Mouse (Mus musculus) adrenal gland, adult 10 weeks (tissue): Measurements from ENCODE around the gene Ccdc71. TPM values are rescaled to one million over a fixed set of nuclear protein-coding genes. Genes with fewer than 3 reads are reported as not detected.

ENCODE experiments used
- polyA plus RNA-seq: library from polyadenylated mRNA; stranded (reverse); fragments of 350-450 nt; fragmentation: Illumina TruSeq; extraction: RNeasy Lipid Tissue Mini Kit (QIAGEN cat#74804); gene quantifications from one replicate; pipeline ENCODE4 v1.2.3, GENCODE M21; 2014; ENCODE audit warnings: low read depth, low replicate concordance

The Ccdc71 gene
- 6.2 TPM for polyA plus RNA-seq

DNA sequence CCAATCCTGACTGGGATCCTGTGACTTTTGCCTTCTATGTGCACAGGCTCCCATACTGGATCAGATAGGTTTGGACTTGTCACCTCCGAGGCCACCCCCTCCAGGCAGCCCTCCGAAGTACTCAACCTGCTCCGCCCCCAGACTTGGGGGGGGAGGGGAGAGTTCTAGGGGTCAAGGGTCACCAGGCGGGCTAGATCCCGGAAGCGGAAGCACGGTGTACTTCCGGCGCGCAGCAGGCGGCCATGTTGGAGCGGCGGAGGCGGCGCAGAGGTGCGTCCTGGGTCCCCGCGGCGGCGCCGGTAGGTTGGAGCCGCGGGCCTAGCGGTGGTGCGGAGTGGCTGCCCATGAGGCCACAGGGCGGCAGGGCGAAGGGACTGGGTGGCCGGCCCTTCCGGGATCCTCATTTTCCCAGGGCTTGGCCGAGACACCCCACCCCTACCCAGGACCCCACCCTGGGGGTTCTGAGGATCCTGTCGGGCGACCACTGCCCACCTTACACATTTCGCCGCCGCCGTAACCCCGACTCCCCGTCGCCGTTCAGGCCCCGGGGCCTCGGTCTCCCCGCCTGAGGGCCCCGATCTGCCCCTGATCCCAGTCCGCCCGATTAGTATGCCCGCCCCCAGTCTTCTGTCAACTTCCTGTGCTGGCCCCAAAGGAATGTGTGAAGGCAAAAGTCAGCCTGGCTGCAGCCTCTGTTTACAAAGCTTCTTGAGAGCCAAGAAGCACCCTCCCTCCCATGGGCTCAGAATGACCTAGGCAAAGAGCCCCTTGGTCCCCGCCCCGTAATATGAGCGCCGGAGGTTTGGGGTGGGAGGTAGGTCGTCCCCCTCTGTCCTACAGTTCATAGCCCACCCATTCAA lies at the start of gene Ccdc71:
Gene Ccdc71, plus strand, starts transcription at position 209 of the 860 bp plus-strand sequence.

DNA sequence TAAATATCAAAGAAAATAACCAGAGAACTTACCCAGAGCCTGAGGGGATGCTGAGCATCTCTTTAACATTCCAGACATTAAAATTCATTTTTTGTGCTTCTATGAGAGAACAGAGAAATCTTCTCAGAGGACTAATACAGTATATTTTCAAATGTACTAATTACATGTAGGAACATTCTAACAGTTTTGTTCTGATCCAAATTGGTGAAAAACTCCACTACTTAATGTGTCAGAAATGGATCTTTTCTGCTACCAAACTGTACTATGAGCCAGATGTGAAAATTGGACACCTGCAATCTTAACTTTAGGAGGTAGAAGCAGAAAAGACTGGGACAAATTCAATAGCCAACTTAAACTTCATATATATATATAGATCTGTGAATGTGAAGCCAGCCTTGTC lies 31.9 kb upstream of the Ccdc71 start, which contains the start of gene Ccdc36:
Gene Ccdc36, minus strand, starts transcription at position 101 of the 400 bp plus-strand sequence.

DNA sequence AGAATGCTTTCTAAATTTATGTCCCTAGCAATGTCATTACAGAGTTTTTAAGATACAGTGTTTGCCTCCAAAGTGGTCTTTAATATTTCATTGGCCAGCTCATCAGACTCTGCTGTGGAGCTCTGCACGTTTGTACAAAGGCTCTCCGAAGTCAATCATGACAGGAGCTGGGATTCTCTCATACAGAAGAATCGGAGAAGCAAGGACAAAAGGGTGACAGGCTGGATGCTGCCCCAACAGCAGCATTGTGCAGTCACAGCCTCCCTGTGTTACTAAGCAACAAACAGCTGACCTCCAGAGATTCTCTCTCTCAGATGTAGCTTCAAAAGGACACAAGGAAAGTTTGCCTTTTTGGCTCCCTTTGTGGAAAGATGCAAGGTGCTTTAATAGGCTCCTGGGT lies 24.1 kb upstream of the Ccdc71 start, which contains the start of gene BC048562:
Gene BC048562, plus strand, starts transcription at position 301 of the 400 bp plus-strand sequence.

DNA sequence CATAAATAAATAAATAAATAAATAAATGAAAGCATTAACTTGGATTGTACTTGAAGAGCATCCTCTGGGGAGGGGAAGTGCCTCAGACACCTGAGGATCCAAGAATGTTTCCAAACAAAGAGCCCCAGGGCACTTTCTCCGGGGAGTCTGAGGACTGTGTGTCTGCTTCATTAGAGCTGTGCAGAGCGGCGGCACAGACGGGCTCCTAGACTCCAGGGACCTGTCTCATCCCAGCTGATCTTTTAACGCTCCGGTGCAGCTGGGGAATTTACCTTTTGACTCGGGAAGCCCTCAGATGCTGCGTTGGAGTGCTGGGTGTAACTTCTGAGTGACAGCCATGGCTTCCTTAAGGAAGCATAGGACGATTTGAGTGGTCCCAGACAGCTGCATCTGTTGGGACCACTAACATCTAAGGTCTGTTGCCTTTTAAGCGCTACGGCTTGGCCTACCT lies 879 bp downstream of the Ccdc71 start, which contains the start of gene Klhdc8b:
Gene Klhdc8b, minus strand, starts transcription at position 401 of the 451 bp plus-strand sequence.

DNA sequence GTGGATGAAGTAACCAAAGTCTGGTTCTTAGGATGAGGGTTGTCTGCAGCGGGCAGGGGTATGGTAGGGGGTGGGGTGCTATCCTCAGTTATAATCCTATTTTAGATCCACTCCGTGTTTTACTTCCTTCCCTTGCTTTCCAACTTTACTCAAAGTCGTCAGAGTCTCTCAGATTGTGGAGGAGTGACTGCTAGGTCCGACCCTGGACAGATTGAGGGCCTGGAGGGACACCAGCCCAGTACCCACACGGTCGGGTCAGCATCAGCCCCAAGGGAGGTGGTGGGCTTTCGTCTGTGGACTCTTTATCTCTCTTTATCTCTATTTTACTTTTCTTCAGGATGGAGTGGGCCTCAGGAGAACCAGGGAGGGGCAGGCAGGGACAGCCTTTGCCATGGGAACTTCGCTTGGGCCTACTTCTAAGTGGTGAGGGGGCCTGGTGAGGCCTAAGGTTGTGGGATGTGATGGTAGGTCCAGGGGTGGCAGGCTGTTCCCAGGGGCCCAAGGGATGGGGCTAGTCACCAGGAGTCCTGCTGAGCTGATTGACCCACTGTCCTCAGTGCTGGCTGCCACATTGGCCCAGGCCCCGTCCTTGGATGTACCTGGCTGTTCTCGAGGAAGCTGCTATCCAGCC lies 19.5 kb downstream of the Ccdc71 start, which contains the start of gene Lamb2:
Gene Lamb2, plus strand, starts transcription at position 16 of the 631 bp plus-strand sequence.

DNA sequence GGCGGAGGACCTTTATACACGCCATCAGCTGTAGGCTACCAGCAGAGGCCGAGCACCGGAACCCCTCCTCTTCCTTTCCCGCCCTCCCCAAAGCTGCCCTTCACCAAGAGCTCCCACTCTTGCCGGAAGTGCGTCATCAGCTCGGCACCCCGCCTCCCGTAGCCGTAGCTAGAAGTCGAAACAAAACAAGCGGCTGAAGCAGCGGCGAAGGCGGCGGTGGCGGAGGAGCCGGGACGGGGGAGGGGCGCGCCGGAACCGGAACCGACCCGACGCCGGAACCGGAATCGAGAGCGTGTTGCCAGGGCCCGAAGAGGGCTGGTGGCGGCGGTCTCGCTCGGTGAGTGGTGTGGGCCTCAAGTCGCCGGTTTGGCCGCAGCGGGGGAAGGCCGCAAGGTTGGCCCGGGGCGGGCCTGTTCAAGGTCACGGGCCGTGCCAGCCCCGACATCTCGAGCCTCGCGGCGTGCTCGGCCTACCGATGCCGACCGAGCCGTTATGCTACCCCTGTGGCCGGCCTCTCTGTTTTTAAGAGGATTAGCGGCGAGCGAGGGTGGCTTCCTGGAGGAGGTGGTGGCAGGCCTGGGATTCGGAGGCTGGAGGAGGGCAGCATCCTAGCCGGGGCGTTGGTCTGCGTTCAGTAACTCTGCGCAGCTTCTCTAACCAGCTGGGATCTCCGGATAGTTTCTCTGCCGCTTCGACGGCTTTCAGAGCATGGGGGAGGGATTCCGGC lies 30.4 kb downstream of the Ccdc71 start, which contains the start of gene Usp19:
Gene Usp19, plus strand, starts transcription at position 44 of the 727 bp plus-strand sequence.

DNA sequence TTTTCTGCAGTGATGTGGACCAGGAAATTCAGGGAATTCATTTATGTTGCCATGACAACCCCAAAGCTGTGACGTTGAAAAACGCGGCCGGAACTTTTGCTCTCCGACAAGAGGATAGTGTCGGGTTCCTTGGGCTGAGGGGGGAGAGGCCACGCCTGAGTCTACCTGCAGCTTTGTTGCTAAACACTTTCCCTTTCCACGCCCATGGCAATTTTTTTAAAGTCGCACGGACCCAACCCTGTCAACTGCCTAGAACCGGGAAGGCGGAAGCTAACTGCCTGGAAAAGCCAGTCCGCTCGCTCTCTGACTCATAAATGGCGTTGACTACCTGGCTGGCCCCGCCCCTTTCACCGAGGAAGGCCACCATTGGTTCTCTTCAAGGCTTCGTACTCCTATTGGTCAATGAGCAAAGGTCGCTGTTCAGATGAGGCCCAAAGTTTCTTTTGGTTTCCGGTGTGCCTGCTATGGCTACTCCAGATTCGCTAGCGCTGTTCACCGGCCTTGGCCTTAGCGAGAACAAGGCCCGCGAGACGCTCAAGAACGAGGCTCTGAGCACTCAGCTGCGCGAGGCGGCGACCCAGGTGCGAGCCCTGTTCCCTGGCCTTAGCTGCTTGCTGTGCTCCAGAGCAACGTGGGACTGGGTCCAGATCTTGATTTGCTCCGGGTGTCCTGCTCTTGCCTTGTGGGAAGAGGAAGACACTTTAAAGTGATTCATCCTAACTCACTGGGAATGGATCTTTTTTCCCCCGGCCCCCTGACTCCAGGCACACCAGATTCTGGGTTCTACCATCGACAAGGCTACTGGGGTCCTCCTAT lies 47.5 kb downstream of the Ccdc71 start, which contains the start of gene Qars:
Gene Qars, plus strand, starts transcription at position 88 of the 816 bp plus-strand sequence.

Other genes with a start within 250 kb of the Ccdc71 start
- 56.8 TPM for gene Dag1, start 196.6 kb upstream of the Ccdc71 start, polyA plus RNA-seq
- gene Nicn1, start 170.1 kb upstream of the Ccdc71 start, polyA plus RNA-seq = 27.2 TPM
- gene Amt, start 163.7 kb upstream of the Ccdc71 start, polyA plus RNA-seq = 0.82 TPM
- 620 TPM for gene Rhoa, start 154.4 kb upstream of the Ccdc71 start, polyA plus RNA-seq
- gene Tcta, start 154.4 kb upstream of the Ccdc71 start, polyA plus RNA-seq = 17.1 TPM
- 21.4 TPM for gene Gpx1, start 121.6 kb upstream of the Ccdc71 start, polyA plus RNA-seq
- gene Usp4, start 112.7 kb upstream of the Ccdc71 start, polyA plus RNA-seq = 66.7 TPM
- 1.2 TPM for gene 1700102P08Rik, start 67.7 kb upstream of the Ccdc71 start, polyA plus RNA-seq
- gene Ccdc36, start 32.0 kb upstream of the Ccdc71 start, polyA plus RNA-seq = not detected
- gene BC048562, start 24.0 kb upstream of the Ccdc71 start, polyA plus RNA-seq = not detected
- 1.5 TPM for gene Klhdc8b, start 1.1 kb downstream of the Ccdc71 start, polyA plus RNA-seq
- 6.8 TPM for gene Lamb2, start 19.2 kb downstream of the Ccdc71 start, polyA plus RNA-seq
- 18.4 TPM for gene Usp19, start 30.1 kb downstream of the Ccdc71 start, polyA plus RNA-seq
- 95.6 TPM for gene Qars, start 47.2 kb downstream of the Ccdc71 start, polyA plus RNA-seq
- gene Qrich1, start 56.3 kb downstream of the Ccdc71 start, polyA plus RNA-seq = 57.8 TPM
- 26.3 TPM for gene Impdh2, start 99.8 kb downstream of the Ccdc71 start, polyA plus RNA-seq
- 4.5 TPM for gene Ndufaf3, start 106.9 kb downstream of the Ccdc71 start, polyA plus RNA-seq
- 2.9 TPM for gene Dalrd3, start 109.4 kb downstream of the Ccdc71 start, polyA plus RNA-seq
- gene Wdr6, start 118.2 kb downstream of the Ccdc71 start, polyA plus RNA-seq = 6.2 TPM
- gene P4htm, start 137.1 kb downstream of the Ccdc71 start, polyA plus RNA-seq = not detected
- 58.1 TPM for gene Arih2, start 188.9 kb downstream of the Ccdc71 start, polyA plus RNA-seq
- gene Slc25a20, start 201.6 kb downstream of the Ccdc71 start, polyA plus RNA-seq = 111 TPM
- 111 TPM for gene Prkar2a, start 228.8 kb downstream of the Ccdc71 start, polyA plus RNA-seq